Mouse (Mus musculus) myocyte (in vitro differentiated cells): ENCODE measurements around the gene Myh9. TPM values are rescaled to one million over a fixed set of nuclear protein-coding genes. Genes with fewer than 3 reads are reported as not detected.

ENCODE experiments used
- H3K27me3 ChIP-seq: one replicate; pipeline ENCODE4 v1.6.1; 2011; ENCODE audit not compliant: control insufficient read depth, insufficient read depth, insufficient read length
- H3K36me3 ChIP-seq: one replicate; pipeline ENCODE4 v1.6.1; 2011; ENCODE audit not compliant: control insufficient read depth, insufficient read depth
- H3K4me2 ChIP-seq: one replicate; pipeline ENCODE4 v1.6.1; 2011; ENCODE audit warnings: low read depth, control low read depth
- H3K4me3 ChIP-seq: one replicate; pipeline ENCODE4 v1.5.1; 2011; ENCODE audit warnings: mild to moderate bottlenecking, control low read depth, moderate library complexity
- H3K79me2 ChIP-seq: one replicate; pipeline ENCODE4 v1.6.1; 2011; ENCODE audit not compliant: control insufficient read depth, insufficient read depth
- H3ac ChIP-seq: one replicate; pipeline ENCODE4 v1.6.1; 2011; ENCODE audit not compliant: control insufficient read depth, insufficient read length
- CEBPB ChIP-seq: IDR thresholded peaks from 2 replicates; pipeline ENCODE4 v1.6.1; 2011; ENCODE audit warnings: mild to moderate bottlenecking, moderate library complexity; ENCODE audit not compliant: poor library complexity, insufficient read depth, severe bottlenecking
- E2F4 ChIP-seq: IDR thresholded peaks from one replicate; pipeline ENCODE4 v1.6.1; 2011; ENCODE audit warnings: mild to moderate bottlenecking, control low read depth, moderate library complexity; ENCODE audit not compliant: insufficient read depth
- MAX ChIP-seq: IDR thresholded peaks from one replicate; pipeline ENCODE4 v1.6.1; 2011; ENCODE audit warnings: low read depth, mild to moderate bottlenecking, control low read depth
- MYOD1 ChIP-seq, 3 experiments: IDR thresholded peaks; one replicate each; pipeline ENCODE4 v1.6.1; 2011; ENCODE audit warnings: control low read depth in 2 of 3, low read depth in 2 of 3, mild to moderate bottlenecking in 2 of 3, moderate library complexity in 1 of 3; ENCODE audit not compliant: insufficient read length in 2 of 3, control insufficient read depth in 1 of 3
- MYOG ChIP-seq, 3 experiments: IDR thresholded peaks; one replicate each; pipeline ENCODE4 v1.6.1; 2011; ENCODE audit warnings: control low read depth in 2 of 3, low read depth in 2 of 3, mild to moderate bottlenecking in 2 of 3; ENCODE audit not compliant: insufficient read length in 2 of 3, control insufficient read depth in 1 of 3, insufficient read depth in 1 of 3
- POLR2A ChIP-seq: IDR thresholded peaks from one replicate; pipeline ENCODE4 v1.6.1; 2011; ENCODE audit warnings: low read depth, mild to moderate bottlenecking, control low read depth, moderate library complexity; ENCODE audit not compliant: insufficient read length
- POLR2AphosphoS2 ChIP-seq: IDR thresholded peaks from one replicate; pipeline ENCODE4 v1.6.1; 2011; ENCODE audit warnings: low read depth, control low read depth; ENCODE audit not compliant: insufficient read length
- REST ChIP-seq: IDR thresholded peaks from one replicate; pipeline ENCODE4 v1.6.1; 2011; ENCODE audit warnings: mild to moderate bottlenecking, control low read depth, moderate library complexity; ENCODE audit not compliant: insufficient read depth, insufficient read length
- SRF ChIP-seq: IDR thresholded peaks from one replicate; pipeline ENCODE4 v1.6.1; 2011; ENCODE audit warnings: low read depth; ENCODE audit not compliant: control insufficient read depth, insufficient read length
- TCF12 ChIP-seq: IDR thresholded peaks from one replicate; pipeline ENCODE4 v1.6.1; 2011; ENCODE audit warnings: mild to moderate bottlenecking, control low read depth; ENCODE audit not compliant: poor library complexity, insufficient read depth, severe bottlenecking
- TCF3 ChIP-seq: IDR thresholded peaks from one replicate; pipeline ENCODE4 v1.6.1; 2011; ENCODE audit warnings: low read depth, control low read depth; ENCODE audit not compliant: insufficient read length
- USF1 ChIP-seq: IDR thresholded peaks from one replicate; pipeline ENCODE4 v1.6.1; 2011; ENCODE audit warnings: low read depth, mild to moderate bottlenecking, control low read depth, moderate library complexity
- polyA plus RNA-seq: library from polyadenylated mRNA; unstranded; fragments of >200 nt; fragmentation: generic; extraction: Trizol; gene quantifications from one replicate; pipeline ENCODE4 v1.2.1, GENCODE M21; 2012; ENCODE audit warnings: missing spikeins

The Myh9 gene
- polyA plus RNA-seq, 1 experiment: 466 TPM

GRCm38 (mm10) chr15:77877209-77877608 is 35.2 kb upstream of the Myh9 start:
- Histone ChIP-seq H3K27me3 (no peaks in the 10 kb centered on the region), H3ac (no peak overlapping the region), H3K4me2 (peak overlapping the region; percentile 12), H3K4me3 (no peak overlapping the region), H3K36me3 (no peaks in the 10 kb centered on the region), H3K79me2 (no peaks in the 10 kb centered on the region)
- TF ChIP-seq REST (no peak), MYOG (IDR thresholded peaks at IDR 0.05; ENCODE audit: control insufficient read depth in 1 of 3, insufficient read depth in 1 of 3, insufficient read length in 2 of 3, low read depth in 2 of 3) (no peak), E2F4 (no peak), POLR2A (no peak), POLR2AphosphoS2 (no peak), TCF3 (no peak), SRF (no peak), USF1 (no peak)

- H3ac ChIP-seq: no peak overlapping the region
- H3K4me3 ChIP-seq: no peak overlapping the region
- H3K27me3 ChIP-seq: no peaks in the 10 kb centered on the region
- H3K4me2 ChIP-seq: peak overlapping the region; percentile 12
- no peaks in the 10 kb centered on the region for H3K79me2 ChIP-seq
- H3K36me3 ChIP-seq: no peaks in the 10 kb centered on the region
- TF ChIP-seq POLR2AphosphoS2 (peak; percentile 28), MAX (no peak), MYOG (IDR thresholded peaks at IDR 0.05; ENCODE audit: control insufficient read depth in 1 of 3, insufficient read depth in 1 of 3, insufficient read length in 2 of 3, low read depth in 2 of 3) (peak in 1 of 3 experiments; percentile 32), MYOD1 (IDR thresholded peaks at IDR 0.05; ENCODE audit: control insufficient read depth in 1 of 3, insufficient read length in 2 of 3, low read depth in 2 of 3) (peak in 2 of 3 experiments; percentile 21 to 28), TCF3 (no peak), E2F4 (no peak), USF1 (no peak), TCF12 (no peak), POLR2A (peak; percentile 51), REST (no peak), SRF (no peak), CEBPB (no peak)
Measured at GRCm38 (mm10) chr15:77876716-77877115, 34.7 kb upstream of the Myh9 start.

GRCm38 (mm10) chr15:77875953-77876352 is 34.0 kb upstream of the Myh9 start:
- no peak for TF ChIP-seq E2F4
- peak; percentile 14 for TF ChIP-seq USF1
- TF ChIP-seq TCF12: no peak
- no peak for TF ChIP-seq MAX
- no peak; the same call in 1 of the 2 replicates for TF ChIP-seq CEBPB
- TF ChIP-seq TCF3: peak; percentile 9
- peak in 1 of 3 experiments; percentile 85 for TF ChIP-seq MYOG (IDR thresholded peaks at IDR 0.05; ENCODE audit: control insufficient read depth in 1 of 3, insufficient read depth in 1 of 3, insufficient read length in 2 of 3, low read depth in 2 of 3)
- TF ChIP-seq SRF: no peak
- TF ChIP-seq REST: no peak
- no peak for TF ChIP-seq POLR2A
- no peak for TF ChIP-seq POLR2AphosphoS2
- peak in 1 of 3 experiments; percentile 73 for TF ChIP-seq MYOD1 (IDR thresholded peaks at IDR 0.05; ENCODE audit: control insufficient read depth in 1 of 3, insufficient read length in 2 of 3, low read depth in 2 of 3)
- no peak overlapping the region for H3K4me3 ChIP-seq
- no peaks in the 10 kb centered on the region for H3K36me3 ChIP-seq
- H3K27me3 ChIP-seq: no peaks in the 10 kb centered on the region
- H3K4me2 ChIP-seq: peak overlapping the region; percentile 46
- H3ac ChIP-seq: no peak overlapping the region
- no peaks in the 10 kb centered on the region for H3K79me2 ChIP-seq

DNA sequence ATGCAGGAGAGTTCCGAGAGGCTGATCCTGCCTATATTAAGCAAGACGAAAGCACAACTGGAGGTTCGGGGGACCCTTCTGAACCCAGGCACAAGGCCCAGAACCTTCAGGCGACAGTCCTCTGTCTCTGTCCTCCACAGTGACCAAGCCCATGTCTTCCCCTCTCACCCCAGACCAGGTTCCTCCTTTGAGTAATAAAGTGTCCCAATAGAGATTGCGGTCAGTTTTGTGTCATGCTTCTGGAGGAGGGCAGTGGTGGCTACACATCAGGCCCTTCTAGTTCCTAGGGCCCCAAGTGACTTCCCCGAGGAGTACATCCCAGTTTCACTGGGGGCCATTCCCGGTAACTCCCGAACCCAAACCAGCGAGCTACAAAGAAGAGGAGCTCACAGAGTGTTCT is 32.8 kb upstream of the Myh9 start:
- no peaks in the 10 kb centered on the region for H3K36me3 ChIP-seq

GRCm38 (mm10) chr15:77874310-77874709 is 32.3 kb upstream of the Myh9 start:
- TF ChIP-seq MYOG (IDR thresholded peaks at IDR 0.05; ENCODE audit: control insufficient read depth in 1 of 3, insufficient read depth in 1 of 3, insufficient read length in 2 of 3, low read depth in 2 of 3) (no peak), POLR2AphosphoS2 (no peak)
- H3K36me3 ChIP-seq: no peaks in the 10 kb centered on the region
- no peaks in the 10 kb centered on the region for H3K79me2 ChIP-seq
- H3K27me3 ChIP-seq: no peaks in the 10 kb centered on the region
- H3K4me2 ChIP-seq: no peak overlapping the region
- no peak overlapping the region for H3K4me3 ChIP-seq
- no peak overlapping the region for H3ac ChIP-seq

More for the DNA sequence above, 32.8 kb upstream of the Myh9 start:
- H3K4me3 ChIP-seq: no peak overlapping the region
- no peaks in the 10 kb centered on the region for H3K27me3 ChIP-seq
- H3K79me2 ChIP-seq: no peaks in the 10 kb centered on the region
- TF ChIP-seq MAX (no peak), MYOG (IDR thresholded peaks at IDR 0.05; ENCODE audit: control insufficient read depth in 1 of 3, insufficient read depth in 1 of 3, insufficient read length in 2 of 3, low read depth in 2 of 3) (no peak), SRF (no peak), TCF3 (no peak)
- no peak overlapping the region for H3K4me2 ChIP-seq
- H3ac ChIP-seq: no peak overlapping the region

DNA sequence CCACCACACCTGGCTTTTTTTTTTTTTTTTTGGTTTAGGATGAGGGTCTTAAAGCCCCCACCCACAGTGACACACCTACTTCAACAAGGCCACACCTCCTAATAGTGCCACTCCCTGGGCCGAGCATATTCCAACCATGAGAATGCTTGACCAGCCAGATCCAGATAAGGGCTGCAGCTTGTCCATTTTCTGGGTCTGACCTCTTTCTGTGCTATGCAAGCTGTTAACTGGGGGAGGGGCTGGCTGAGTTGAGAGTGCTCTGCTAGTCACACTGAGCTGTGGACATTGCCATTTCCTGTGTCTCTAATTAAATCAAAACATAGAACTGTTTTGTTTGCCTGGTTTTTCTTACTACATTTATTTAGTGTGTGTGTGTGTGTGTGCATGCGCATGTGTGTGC is 31.6 kb upstream of the Myh9 start:
- Histone ChIP-seq H3K4me2 (no peak overlapping the region), H3ac (no peak overlapping the region), H3K27me3 (no peaks in the 10 kb centered on the region), H3K4me3 (no peak overlapping the region), H3K79me2 (no peaks in the 10 kb centered on the region), H3K36me3 (no peaks in the 10 kb centered on the region)
- TF ChIP-seq CEBPB: no peak
